Mouse (Mus musculus): ENCODE results near the gene Treml1. TPM values are rescaled to one million over a fixed set of nuclear protein-coding genes. Genes with fewer than 3 reads are reported as not detected.
A peak's percentile ranks its signal among the peaks of the same experiment; 100 is the strongest.

Gene Treml1
- polyA plus RNA-seq, 1 experiment from 2014 or later, result 1.9 TPM

DNA sequence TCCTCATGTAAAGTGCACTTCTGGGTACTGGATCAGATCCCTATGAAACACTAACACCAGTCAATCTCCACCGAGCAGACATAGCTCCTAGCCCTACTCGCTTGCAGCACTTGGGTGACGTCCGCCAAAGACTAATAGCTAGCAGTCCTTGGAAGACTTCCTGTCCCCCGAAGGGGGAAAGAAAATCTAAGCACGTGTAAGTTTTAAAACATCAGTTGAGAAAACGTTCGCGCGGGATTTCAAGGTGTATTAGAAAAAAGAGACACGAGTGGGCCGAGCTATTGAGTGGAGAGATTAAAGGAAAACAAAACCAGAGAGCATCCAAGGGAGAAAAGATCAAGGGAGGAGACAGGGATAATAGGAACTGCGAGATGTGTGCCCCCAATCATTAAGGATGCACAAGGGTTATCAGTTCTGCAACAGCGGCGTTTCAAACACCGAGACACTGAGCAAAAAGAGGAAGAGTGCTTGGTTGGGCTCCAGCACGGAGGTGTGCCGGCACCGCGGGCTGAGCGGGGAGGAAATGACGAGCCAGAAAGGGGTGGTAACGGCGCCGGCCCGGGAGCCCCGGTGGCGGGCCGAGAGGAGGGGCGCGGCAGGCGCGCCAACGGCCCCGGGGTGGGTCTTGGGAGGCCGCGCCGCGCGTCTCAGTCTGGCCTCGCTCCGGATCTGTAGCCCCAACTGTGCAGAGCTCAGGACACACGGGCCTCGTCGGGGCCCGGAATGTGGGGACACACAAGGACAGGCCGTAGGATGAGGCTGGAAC lies 49.0 kb downstream of the Treml1 start:
- H3K36me3 ChIP-seq (ENCODE audit: control insufficient read depth, insufficient read depth), result 0 out of 2 replicates have a peak, but pooled peaks cover 2% of the 10 kb centered on the region
- peak overlapping the region; percentile 70 for H3K4me3 ChIP-seq (ENCODE audit: low read length)
- H3K4me2 ChIP-seq (ENCODE audit: low read depth, low read length), result peak overlapping the region; percentile 76
- peak overlapping the region; percentile 97 for H3K27ac ChIP-seq (ENCODE audit: low read length)
- H3K27me3 ChIP-seq (ENCODE audit: control insufficient read depth, insufficient read depth, low read length), result no peaks in the 10 kb centered on the region
- no peaks in the 10 kb centered on the region for H3K9me3 ChIP-seq (replicated peaks; ENCODE audit: control insufficient read depth, low read length)
- H3K4me1 ChIP-seq (ENCODE audit: control insufficient read depth, insufficient read depth, low read length), result peaks cover 27% of the 10 kb centered on the region
- H3K9ac ChIP-seq (ENCODE audit: low read length), result peak overlapping the region; percentile 89
- under 1% methylated on average over 46 of the region's 47 CpGs for WGBS
- ATAC-seq (replicated peaks; ENCODE audit: extremely low read depth, insufficient read depth, low FRiP score), result peak; percentile 37

- Histone ChIP-seq H3K4me1 (ENCODE audit: control insufficient read depth, insufficient read depth, low read length) (peaks cover 27% of the 10 kb centered on the region), H3K36me3 (ENCODE audit: control insufficient read depth, insufficient read depth) (peaks cover 7% of the 10 kb centered on the region), H3K4me2 (ENCODE audit: low read depth, low read length) (peak within 1 kb of the TSS; percentile 92), H3K9ac (ENCODE audit: low read length) (peak within 1 kb of the TSS; percentile 90), H3K9me3 (replicated peaks; ENCODE audit: control insufficient read depth, low read length) (no peaks in the 10 kb centered on the region), H3K4me3 (ENCODE audit: low read length) (peak within 1 kb of the TSS; percentile 81), H3K27ac (ENCODE audit: low read length) (peak within 1 kb of the TSS; percentile 99), H3K27me3 (ENCODE audit: control insufficient read depth, insufficient read depth, low read length) (no peaks in the 10 kb centered on the region)
- under 1% methylated on average over 84 of the region's 84 CpGs for WGBS
- peak; percentile 94 for ATAC-seq (replicated peaks; ENCODE audit: extremely low read depth, insufficient read depth, low FRiP score)
These were observed 49.9 kb downstream of the Treml1 start, which contains the start of the genes Nfya and Oard1 for GRCm38 (mm10) chr17:48409380-48410298. Gene Nfya (minus strand): TSS chr17:48409906. Gene Oard1 (plus strand): TSS chr17:48410014.

DNA sequence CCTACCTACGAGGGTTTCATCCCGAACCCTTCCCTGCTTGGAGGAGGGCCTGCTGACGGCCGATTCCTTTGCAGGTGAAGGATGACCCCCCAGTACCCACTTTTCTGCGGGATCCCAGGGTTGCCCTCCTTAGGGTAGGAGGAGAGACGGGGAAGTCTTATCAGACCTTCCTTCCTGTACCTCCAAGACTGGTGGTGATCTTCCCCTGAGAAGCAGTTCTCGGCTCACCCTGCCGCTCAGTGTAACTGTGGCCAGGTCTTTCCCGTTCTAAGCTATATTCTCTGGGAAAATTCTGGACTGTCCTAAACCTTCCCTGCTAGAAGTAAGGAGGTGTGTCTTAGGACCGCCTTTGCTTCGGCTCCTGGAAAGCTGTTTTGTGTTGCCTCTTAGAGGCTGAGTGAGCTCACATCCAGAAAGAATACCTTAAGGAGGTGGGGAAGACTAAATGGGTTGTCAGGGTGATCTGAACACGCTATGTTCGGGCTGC lies 50.6 kb downstream of the Treml1 start:
- H3K9me3 ChIP-seq (replicated peaks; ENCODE audit: control insufficient read depth, low read length), result no peaks in the 10 kb centered on the region
- peaks cover 13% of the 10 kb centered on the region for H3K36me3 ChIP-seq (ENCODE audit: control insufficient read depth, insufficient read depth)
- ATAC-seq (replicated peaks; ENCODE audit: extremely low read depth, insufficient read depth, low FRiP score), result peak; percentile 3
- peak overlapping the region; percentile 99 for H3K27ac ChIP-seq (ENCODE audit: low read length)
- peaks cover 27% of the 10 kb centered on the region for H3K4me1 ChIP-seq (ENCODE audit: control insufficient read depth, insufficient read depth, low read length)
- no peaks in the 10 kb centered on the region for H3K27me3 ChIP-seq (ENCODE audit: control insufficient read depth, insufficient read depth, low read length)
- H3K4me3 ChIP-seq (ENCODE audit: low read length), result peak overlapping the region; percentile 81
- under 1% methylated on average over 13 of the region's 13 CpGs for WGBS
- H3K9ac ChIP-seq (ENCODE audit: low read length), result peak overlapping the region; percentile 90
- H3K4me2 ChIP-seq (ENCODE audit: low read depth, low read length), result peak overlapping the region; percentile 92

GRCm38 (mm10) chr17:48411241-48411640 lies 51.5 kb downstream of the Treml1 start:
- peak overlapping the region; percentile 81 for H3K4me3 ChIP-seq (ENCODE audit: low read length)
- peaks cover 20% of the 10 kb centered on the region for H3K36me3 ChIP-seq (ENCODE audit: control insufficient read depth, insufficient read depth)
- 52% methylated on average over 8 of the region's 8 CpGs for WGBS
- ATAC-seq (replicated peaks; ENCODE audit: extremely low read depth, insufficient read depth, low FRiP score), result no peak
- H3K4me1 ChIP-seq (ENCODE audit: control insufficient read depth, insufficient read depth, low read length), result peaks cover 24% of the 10 kb centered on the region
- no peaks in the 10 kb centered on the region for H3K27me3 ChIP-seq (ENCODE audit: control insufficient read depth, insufficient read depth, low read length)
- peak overlapping the region; percentile 92 for H3K4me2 ChIP-seq (ENCODE audit: low read depth, low read length)
- H3K9me3 ChIP-seq (replicated peaks; ENCODE audit: control insufficient read depth, low read length), result no peaks in the 10 kb centered on the region
- peak overlapping the region; percentile 90 for H3K9ac ChIP-seq (ENCODE audit: low read length)
- peak overlapping the region; percentile 99; the same call in 1 of the 2 replicates for H3K27ac ChIP-seq (ENCODE audit: low read length)

- 48% methylated on average over 7 of the region's 7 CpGs for WGBS
- Histone ChIP-seq H3K27me3 (ENCODE audit: control insufficient read depth, insufficient read depth, low read length) (no peaks in the 10 kb centered on the region), H3K27ac (ENCODE audit: low read length) (peak overlapping the region; percentile 74), H3K4me3 (ENCODE audit: low read length) (no peak overlapping the region), H3K36me3 (ENCODE audit: control insufficient read depth, insufficient read depth) (peaks cover 49% of the 10 kb centered on the region), H3K4me2 (ENCODE audit: low read depth, low read length) (no peak overlapping the region), H3K4me1 (ENCODE audit: control insufficient read depth, insufficient read depth, low read length) (peaks cover 20% of the 10 kb centered on the region), H3K9ac (ENCODE audit: low read length) (no peak overlapping the region), H3K9me3 (replicated peaks; ENCODE audit: control insufficient read depth, low read length) (no peaks in the 10 kb centered on the region)
- ATAC-seq (replicated peaks; ENCODE audit: extremely low read depth, insufficient read depth, low FRiP score), result no peak
These were observed 56.3 kb downstream of the Treml1 start for GRCm38 (mm10) chr17:48416011-48416410.

Other genes with a start within 250 kb of the Treml1 start
- gene 9830107B12Rik, start 213.6 kb upstream of the Treml1 start, polyA plus RNA-seq (2015; fragmentation: Nextera tagmentation; extraction: Ambion mirVana), result not detected in 2 replicates
- gene A530064D06Rik, start 192.6 kb upstream of the Treml1 start, polyA plus RNA-seq (2015; fragmentation: Nextera tagmentation; extraction: Ambion mirVana), result 0.17 and 0.44 TPM in 2 replicates
- 0.08 and 0.11 TPM in 2 replicates for gene Trem1, start 127.1 kb upstream of the Treml1 start, polyA plus RNA-seq (2015; fragmentation: Nextera tagmentation; extraction: Ambion mirVana)
- gene Trem3, start 112.1 kb upstream of the Treml1 start, polyA plus RNA-seq (2015; fragmentation: Nextera tagmentation; extraction: Ambion mirVana), result 0.30 TPM in 1 of 2 replicates, not detected in the other
- gene Treml4, start 95.6 kb upstream of the Treml1 start, polyA plus RNA-seq (2015; fragmentation: Nextera tagmentation; extraction: Ambion mirVana), result 0.11 and 0.21 TPM in 2 replicates
- 0.59 and 1.5 TPM in 2 replicates for gene Treml2, start 60.4 kb upstream of the Treml1 start, polyA plus RNA-seq (2015; fragmentation: Nextera tagmentation; extraction: Ambion mirVana)
- 0.31 and 0.37 TPM in 2 replicates for gene B430306N03Rik, start 43.8 kb upstream of the Treml1 start, polyA plus RNA-seq (2015; fragmentation: Nextera tagmentation; extraction: Ambion mirVana)
- 2.3 and 2.9 TPM in 2 replicates for gene Trem2, start 13.5 kb upstream of the Treml1 start, polyA plus RNA-seq (2015; fragmentation: Nextera tagmentation; extraction: Ambion mirVana)
- gene Nfya, start 50.0 kb downstream of the Treml1 start, polyA plus RNA-seq (2015; fragmentation: Nextera tagmentation; extraction: Ambion mirVana), result 9.0 and 10.2 TPM in 2 replicates
- 40.9 and 44.4 TPM in 2 replicates for gene Oard1, start 50.1 kb downstream of the Treml1 start, polyA plus RNA-seq (2015; fragmentation: Nextera tagmentation; extraction: Ambion mirVana)
- 207 and 218 TPM in 2 replicates for gene Apobec2, start 73.0 kb downstream of the Treml1 start, polyA plus RNA-seq (2015; fragmentation: Nextera tagmentation; extraction: Ambion mirVana)
- 4.6 and 6.1 TPM in 2 replicates for gene Tspo2, start 91.6 kb downstream of the Treml1 start, polyA plus RNA-seq (2015; fragmentation: Nextera tagmentation; extraction: Ambion mirVana)
- gene Unc5cl, start 95.0 kb downstream of the Treml1 start, polyA plus RNA-seq (2015; fragmentation: Nextera tagmentation; extraction: Ambion mirVana), result 0.75 and 2.0 TPM in 2 replicates

Data from heart, embryonic 16.5 days (tissue).